ENCODE assay signal across 23 mouse cellular contexts in genomic region chr2:38941898-38942297, GRCm38 (mm10).
"Had no signal": no experiment of that assay in that cellular context is flagged by ENCODE, and none has a peak within 500 bp of the region (broad histone marks: within the 10 kb centered on the region; RNA-seq: fewer than 3 reads in every experiment).

No protein-coding gene starts in this region.

- H3K36me3 ChIP-seq: heart, embryonic 13.5 days; heart, embryonic 15.5 days; hindbrain, embryonic 12.5 days; hindbrain, embryonic 15.5 days; limb, embryonic 10.5 days; limb, embryonic 12.5 days; liver, embryonic 12.5 days had no signal

- H3K9me3 ChIP-seq: heart, embryonic 15.5 days; hindbrain, embryonic 12.5 days; hindbrain, embryonic 15.5 days; limb, embryonic 10.5 days; limb, embryonic 12.5 days; liver, embryonic 12.5 days had no signal

- H3K27ac ChIP-seq: heart, embryonic 13.5 days; heart, embryonic 15.5 days; hindbrain, embryonic 12.5 days; hindbrain, embryonic 15.5 days; hindbrain, postnatal 0 days; layer of hippocampus, adult 2 months; left cerebral cortex, adult 2 months; limb, embryonic 10.5 days; limb, embryonic 12.5 days; liver, embryonic 12.5 days had no signal

- H3K9ac ChIP-seq: heart, embryonic 13.5 days; heart, embryonic 15.5 days; hindbrain, embryonic 12.5 days; hindbrain, embryonic 15.5 days; limb, embryonic 12.5 days; liver, embryonic 12.5 days had no signal

- DNase-seq: gastrocnemius, postnatal 14 days; gastrocnemius, postnatal 36 days; heart, adult 18-20 months; heart, postnatal 14 days; heart, postnatal 36 days; kidney, adult 18-20 months; kidney, adult 8-10 months; kidney, postnatal 10 days; kidney, postnatal 25 days; kidney, postnatal 4 days; liver had no signal

- ATAC-seq: hindbrain, postnatal 0 days; intestine, postnatal 0 days; liver, embryonic 12.5 days had no signal

- H3K4me1 ChIP-seq: heart, embryonic 13.5 days; hindbrain, embryonic 12.5 days; hindbrain, embryonic 15.5 days; limb, embryonic 10.5 days; limb, embryonic 12.5 days had no signal

- H3K4me3 ChIP-seq: heart, embryonic 13.5 days; heart, embryonic 15.5 days; hindbrain, embryonic 12.5 days; hindbrain, embryonic 15.5 days; layer of hippocampus, adult 2 months; left cerebral cortex, adult 2 months; limb, embryonic 10.5 days; limb, embryonic 12.5 days; liver, embryonic 12.5 days had no signal

- H3K27me3 ChIP-seq: heart, embryonic 13.5 days; heart, embryonic 15.5 days; hindbrain, embryonic 12.5 days; hindbrain, embryonic 15.5 days; limb, embryonic 12.5 days had no signal

- H3K4me2 ChIP-seq: heart, embryonic 11.5 days; heart, embryonic 13.5 days; heart, embryonic 15.5 days; hindbrain, embryonic 12.5 days; hindbrain, embryonic 15.5 days; limb, embryonic 12.5 days; liver, embryonic 12.5 days had no signal
